Mouse (Mus musculus) ES-Bruce4 (cell line): ENCODE measurements around the gene Lgr5.

Source experiments
- CTCF ChIP-seq: IDR thresholded peaks from one replicate; pipeline ENCODE4 v1.8.1; 2011; ENCODE audit warnings: low read depth, low read length
- EP300 ChIP-seq: IDR thresholded peaks from 2 replicates; pipeline ENCODE4 v1.6.1; 2011; ENCODE audit warnings: low read depth, low read length; ENCODE audit not compliant: insufficient read depth

- TF ChIP-seq CTCF, result no peak
- no peak for TF ChIP-seq EP300
These were observed 36.5 kb downstream of the Lgr5 start for GRCm38 (mm10) chr10:115551069-115551468.
